Mouse (Mus musculus) liver, postnatal 0 days (tissue): ENCODE data around the gene Rnf5.

Source experiments
- CTCF ChIP-seq: sonication (generic); IDR thresholded peaks from 2 replicates; pipeline ENCODE4 v1.5.1; 2016; ENCODE audit warnings: antibody characterized with exemption, low read depth
- EP300 ChIP-seq: IDR thresholded peaks from 2 replicates; pipeline ENCODE4 v1.6.1; 2016; ENCODE audit warnings: antibody characterized with exemption, low read depth, mild to moderate bottlenecking

DNA sequence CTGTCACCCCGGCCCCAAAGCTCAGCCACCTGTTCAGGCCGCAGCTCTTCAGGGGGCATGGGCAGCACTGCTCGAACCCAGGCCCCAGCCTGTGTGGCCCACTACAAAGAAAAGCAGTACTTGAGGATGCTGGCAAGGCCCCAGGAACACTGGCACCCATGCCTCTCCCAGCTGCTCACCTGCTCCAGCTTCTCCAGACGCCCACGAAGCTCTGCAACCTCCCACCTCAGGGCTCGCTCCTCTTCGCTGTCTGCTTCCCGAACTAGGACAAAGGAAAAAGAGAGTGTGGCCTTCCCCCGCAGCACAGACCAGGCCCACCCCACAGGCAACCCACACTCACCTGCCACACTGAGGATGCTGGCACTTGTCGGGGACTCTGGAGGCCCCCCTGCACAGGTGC lies 10.3 kb upstream of the Rnf5 start:
- TF ChIP-seq CTCF, result no peak
- no peak for TF ChIP-seq EP300
